13 mouse cellular contexts compared by ENCODE assay signal in genomic region chr6:30654402-30654859, GRCm38 (mm10). TPM values are rescaled to one million over a fixed set of nuclear protein-coding genes. Genes with fewer than 3 reads are reported as not detected.
DNase-seq lines count a peak whose midpoint lies in the region; ATAC-seq and TF ChIP-seq lines count a peak whose summit lies in the region.
"Had no signal": no experiment of that assay in that cellular context is flagged by ENCODE, and none has a peak within 500 bp of the region (broad histone marks: within the 10 kb centered on the region; RNA-seq: fewer than 3 reads in every experiment).

No protein-coding gene starts in this region.

- no peak for DNase-seq in lung, postnatal 0 days (ENCODE audit: low spot score)
- peak; percentile 64 for DNase-seq in retina, postnatal 1 day
- no peak for DNase-seq in ovary, adult 18-20 months (ENCODE audit: low spot score)
- no peak for DNase-seq in frontal cortex, postnatal 25 days (ENCODE audit: low spot score in 2 of 2)
- DNase-seq: cerebellum, adult 9-10 months; gastrocnemius, adult 2 months; spleen, adult 18-20 months had no signal

- ATAC-seq in lung, embryonic 15.5 days (ENCODE audit: borderline replicate concordance, extremely low read depth, low FRiP score, low TSS enrichment), result no peak
- ATAC-seq in lung, postnatal 0 days, result no peak
- peak; percentile 72 for ATAC-seq in forebrain, embryonic 13.5 days
- no peak for ATAC-seq in limb, embryonic 12.5 days (ENCODE audit: insufficient number of reproducible peaks, insufficient read depth, low FRiP score, low TSS enrichment, low read depth)
- no peak for ATAC-seq in erythroblast, adult 5-6 weeks (replicated peaks; ENCODE audit: low FRiP score, poor library complexity, severe bottlenecking)

- WGBS in lung, embryonic 15.5 days, result 53% methylated on average over 6 of the region's 6 CpGs
- 55% methylated on average over 6 of the region's 6 CpGs for WGBS in lung, postnatal 0 days
- WGBS in forebrain, embryonic 13.5 days, result 8% methylated on average over 6 of the region's 6 CpGs
- 34% methylated on average over 6 of the region's 6 CpGs for WGBS in limb, embryonic 12.5 days

- no peaks in the 10 kb centered on the region for H3K9me3 ChIP-seq in lung, embryonic 15.5 days
- H3K9me3 ChIP-seq in lung, postnatal 0 days (ENCODE audit: low read length), result no peaks in the 10 kb centered on the region
- no peaks in the 10 kb centered on the region for H3K9me3 ChIP-seq in forebrain, embryonic 13.5 days (replicated peaks)
- no peaks in the 10 kb centered on the region for H3K9me3 ChIP-seq in limb, embryonic 12.5 days

- no peak overlapping the region for H3K4me2 ChIP-seq in lung, embryonic 15.5 days
- H3K4me2 ChIP-seq in lung, postnatal 0 days (replicated peaks; ENCODE audit: low read depth, low read length), result no peak overlapping the region
- H3K4me2 ChIP-seq in forebrain, embryonic 13.5 days, result peak overlapping the region; percentile 26
- H3K4me2 ChIP-seq in limb, embryonic 12.5 days, result no peak overlapping the region

- TF ChIP-seq CTCF in lung, postnatal 0 days (IDR thresholded peaks at IDR 0.05), result no peak

- H3K4me3 ChIP-seq in lung, embryonic 15.5 days, result no peak overlapping the region
- H3K4me3 ChIP-seq in lung, postnatal 0 days (ENCODE audit: low read depth, low read length), result no peak overlapping the region
- H3K4me3 ChIP-seq in forebrain, embryonic 13.5 days, result no peak overlapping the region
- no peak overlapping the region for H3K4me3 ChIP-seq in limb, embryonic 12.5 days (replicated peaks)
- H3K4me3 ChIP-seq: gastrocnemius, adult 2 months had no signal

- H3K9ac ChIP-seq in lung, embryonic 15.5 days, result no peak overlapping the region
- no peak overlapping the region for H3K9ac ChIP-seq in lung, postnatal 0 days (replicated peaks; ENCODE audit: low read depth)
- H3K9ac ChIP-seq in forebrain, embryonic 13.5 days, result peak overlapping the region; percentile 0; the same call in 1 of the 2 replicates
- peak overlapping the region; percentile 18; the same call in 1 of the 2 replicates for H3K9ac ChIP-seq in limb, embryonic 12.5 days (replicated peaks)

- peaks cover 44% of the 10 kb centered on the region for H3K4me1 ChIP-seq in lung, embryonic 15.5 days
- peaks cover 7% of the 10 kb centered on the region; the same call in 1 of the 2 replicates for H3K4me1 ChIP-seq in lung, postnatal 0 days (ENCODE audit: insufficient read depth, low read depth, low read length)
- H3K4me1 ChIP-seq in forebrain, embryonic 13.5 days, result peaks cover 53% of the 10 kb centered on the region
- peaks cover 73% of the 10 kb centered on the region for H3K4me1 ChIP-seq in limb, embryonic 12.5 days (replicated peaks)

- TF ChIP-seq EP300 in lung, postnatal 0 days (IDR thresholded peaks at IDR 0.05), result no peak

- H3K36me3 ChIP-seq in lung, embryonic 15.5 days, result no peaks in the 10 kb centered on the region
- H3K36me3 ChIP-seq in lung, postnatal 0 days (ENCODE audit: insufficient read depth, low read length), result no peaks in the 10 kb centered on the region
- no peaks in the 10 kb centered on the region for H3K36me3 ChIP-seq in forebrain, embryonic 13.5 days (ENCODE audit: poor library complexity, severe bottlenecking)
- peaks cover 21% of the 10 kb centered on the region for H3K36me3 ChIP-seq in limb, embryonic 12.5 days

- H3K27me3 ChIP-seq in lung, embryonic 15.5 days, result no peaks in the 10 kb centered on the region
- H3K27me3 ChIP-seq in lung, postnatal 0 days (replicated peaks; ENCODE audit: insufficient read depth, low read length), result no peaks in the 10 kb centered on the region
- no peaks in the 10 kb centered on the region for H3K27me3 ChIP-seq in forebrain, embryonic 13.5 days
- no peaks in the 10 kb centered on the region for H3K27me3 ChIP-seq in limb, embryonic 12.5 days

- H3K27ac ChIP-seq in lung, embryonic 15.5 days, result peak overlapping the region; percentile 72
- no peak overlapping the region for H3K27ac ChIP-seq in lung, postnatal 0 days (ENCODE audit: low read length)
- peak overlapping the region; percentile 84 for H3K27ac ChIP-seq in forebrain, embryonic 13.5 days
- H3K27ac ChIP-seq in limb, embryonic 12.5 days, result peak overlapping the region; percentile 89
- H3K27ac ChIP-seq: gastrocnemius, adult 2 months had no signal

RNA-seq across cellular contexts. Expression of gene Cpa1, which starts 15.4 kb away (rescaled TPM):
- 3.5 and 6.5 TPM in 2 replicates for polyA plus RNA-seq in lung, embryonic 15.5 days (2015; fragmentation: Nextera tagmentation; extraction: Ambion mirVana)
- polyA plus RNA-seq in lung, postnatal 0 days (2015; fragmentation: Nextera tagmentation; extraction: Ambion mirVana), result 8.8 and 11.2 TPM in 2 replicates
- polyA plus RNA-seq in forebrain, embryonic 13.5 days (2015; fragmentation: Nextera tagmentation; extraction: Ambion mirVana), result 0.96 and 1.3 TPM in 2 replicates
- 0.40 and 0.64 TPM in 2 replicates for polyA plus RNA-seq in limb, embryonic 12.5 days (2016; fragmentation: Nextera tagmentation; extraction: Ambion mirVana)
- not detected in 2 replicates for total RNA-seq in erythroblast, adult 5-6 weeks (2015; ENCODE audit: low replicate concordance)
- total RNA-seq in erythroblast, adult 5-6 weeks (2017; ENCODE audit: low replicate concordance), result not detected in 2 replicates
- total RNA-seq: adrenal gland, adult 18-20 months; gastrocnemius, adult 2 months had no signal

RNA-seq across cellular contexts. Expression of gene Cep41, which starts 39.1 kb away (rescaled TPM):
- polyA plus RNA-seq in lung, embryonic 15.5 days (2015; fragmentation: Nextera tagmentation; extraction: Ambion mirVana), result 12.1 and 13.0 TPM in 2 replicates
- polyA plus RNA-seq in lung, postnatal 0 days (2015; fragmentation: Nextera tagmentation; extraction: Ambion mirVana), result 6.1 and 6.3 TPM in 2 replicates
- 19.5 and 19.6 TPM in 2 replicates for polyA plus RNA-seq in forebrain, embryonic 13.5 days (2015; fragmentation: Nextera tagmentation; extraction: Ambion mirVana)
- 51.1 and 53.5 TPM in 2 replicates for polyA plus RNA-seq in limb, embryonic 12.5 days (2016; fragmentation: Nextera tagmentation; extraction: Ambion mirVana)
- total RNA-seq in erythroblast, adult 5-6 weeks (2015; ENCODE audit: low replicate concordance), result 3.5 and 5.0 TPM in 2 replicates
- total RNA-seq in erythroblast, adult 5-6 weeks (2017; ENCODE audit: low replicate concordance), result 0.77 and 4.5 TPM in 2 replicates

RNA-seq across cellular contexts. Expression of gene Cpa5, which starts 43.6 kb away (rescaled TPM):
- 0.18 TPM in 1 of 2 replicates, not detected in the other for polyA plus RNA-seq in lung, embryonic 15.5 days (2015; fragmentation: Nextera tagmentation; extraction: Ambion mirVana)
- polyA plus RNA-seq in lung, postnatal 0 days (2015; fragmentation: Nextera tagmentation; extraction: Ambion mirVana), result not detected in 2 replicates
- 0.10 and 0.14 TPM in 2 replicates for polyA plus RNA-seq in forebrain, embryonic 13.5 days (2015; fragmentation: Nextera tagmentation; extraction: Ambion mirVana)
- 0.14 and 0.33 TPM in 2 replicates for polyA plus RNA-seq in limb, embryonic 12.5 days (2016; fragmentation: Nextera tagmentation; extraction: Ambion mirVana)
- 1.3 TPM in 1 of 2 replicates, not detected in the other for total RNA-seq in erythroblast, adult 5-6 weeks (2015; ENCODE audit: low replicate concordance)
- total RNA-seq in erythroblast, adult 5-6 weeks (2017; ENCODE audit: low replicate concordance), result not detected in 2 replicates
- total RNA-seq: adrenal gland, adult 18-20 months; gastrocnemius, adult 2 months; liver, adult 2 months had no signal
- polyA plus RNA-seq: liver, adult 2 months had no signal

Comparison
In these comparisons a context has a peak if more than half of its experiments do, and no peak if none do; other contexts are left out.
1. H3K9ac ChIP-seq: peak in forebrain, embryonic 13.5 days (single experiment) and limb, embryonic 12.5 days (single experiment); none in lung, embryonic 15.5 days (single experiment) and lung, postnatal 0 days (single experiment).